Mouse (Mus musculus): ENCODE measurements at regions not wholly inside any gene's neighbourhood (a gene's known extent, or its start where the extent isn't known, plus 50 kb on each side); places are given as distances from the start of the nearest gene placed in this dataset.

DNA sequence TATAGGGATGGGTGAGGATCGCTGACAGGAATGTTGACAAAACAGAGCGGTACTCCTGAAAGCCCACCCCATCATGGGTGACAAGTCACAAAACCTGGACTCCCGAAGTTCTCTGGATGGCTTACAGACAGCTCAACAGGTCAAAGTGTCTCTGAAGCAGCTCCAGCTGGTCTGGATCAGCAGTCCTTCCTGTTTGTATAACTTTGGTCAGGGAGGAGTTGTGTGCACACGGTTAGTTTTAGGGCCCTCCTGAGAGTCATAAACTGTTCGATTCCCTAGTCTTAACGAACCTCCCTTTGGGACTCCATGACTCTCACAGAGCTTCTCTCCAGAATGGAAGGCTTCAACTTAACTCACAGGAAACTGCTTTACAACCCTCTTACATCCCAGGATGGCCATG lies 89.4 kb upstream of the Fstl4 start:
- no peak overlapping the region for H3K4me3 ChIP-seq (ENCODE audit: low read depth, low read length)
- DNase-seq (ENCODE audit: low spot score), result no peak
- WGBS, result 53% methylated on average over 6 of the region's 6 CpGs

GRCm38 (mm10) chr11:52678259-52678658 lies 86.2 kb upstream of the Fstl4 start:
- DNase-seq (ENCODE audit: low spot score), result no peak
- Histone ChIP-seq H3K4me3 (ENCODE audit: low read depth, low read length) (no peak overlapping the region), H3K36me3 (ENCODE audit: control insufficient read depth, insufficient read depth, low read length) (no peaks in the 10 kb centered on the region), H3K4me2 (replicated peaks; ENCODE audit: low read depth) (no peak overlapping the region), H3K9ac (ENCODE audit: low read length) (no peak overlapping the region), H3K9me3 (ENCODE audit: control insufficient read depth, low read length) (no peaks in the 10 kb centered on the region), H3K4me1 (replicated peaks; ENCODE audit: control insufficient read depth, insufficient read depth) (no peaks in the 10 kb centered on the region), H3K27me3 (ENCODE audit: control insufficient read depth, insufficient read depth, low read length) (no peaks in the 10 kb centered on the region), H3K27ac (replicated peaks) (no peak overlapping the region)
- TF ChIP-seq CTCF (IDR thresholded peaks at IDR 0.05; ENCODE audit: low read depth), result no peak
- ATAC-seq (ENCODE audit: low FRiP score, low TSS enrichment), result no peak
- 81% methylated on average over 4 of the region's 4 CpGs for WGBS

More for the DNA sequence above, 89.4 kb upstream of the Fstl4 start:
- no peak overlapping the region for H3K4me2 ChIP-seq (replicated peaks; ENCODE audit: low read depth)
- ATAC-seq (ENCODE audit: low FRiP score, low TSS enrichment), result no peak
- TF ChIP-seq EP300 (optimal IDR thresholded peaks at IDR 0.05), result no peak
- TF ChIP-seq CTCF (IDR thresholded peaks at IDR 0.05; ENCODE audit: low read depth), result no peak
- no peaks in the 10 kb centered on the region for H3K27me3 ChIP-seq (ENCODE audit: control insufficient read depth, insufficient read depth, low read length)
- H3K9me3 ChIP-seq (ENCODE audit: control insufficient read depth, low read length), result no peaks in the 10 kb centered on the region
- H3K27ac ChIP-seq (replicated peaks), result no peak overlapping the region
- H3K9ac ChIP-seq (ENCODE audit: low read length), result no peak overlapping the region
- H3K4me1 ChIP-seq (replicated peaks; ENCODE audit: control insufficient read depth, insufficient read depth), result no peaks in the 10 kb centered on the region
- no peaks in the 10 kb centered on the region for H3K36me3 ChIP-seq (ENCODE audit: control insufficient read depth, insufficient read depth, low read length)

GRCm38 (mm10) chr11:52685436-52685835 lies 79.0 kb upstream of the Fstl4 start:
- no peaks in the 10 kb centered on the region for H3K4me1 ChIP-seq (replicated peaks; ENCODE audit: control insufficient read depth, insufficient read depth)
- H3K9me3 ChIP-seq (ENCODE audit: control insufficient read depth, low read length), result no peaks in the 10 kb centered on the region
- H3K27me3 ChIP-seq (ENCODE audit: control insufficient read depth, insufficient read depth, low read length), result no peaks in the 10 kb centered on the region
- no peak overlapping the region for H3K4me3 ChIP-seq (ENCODE audit: low read depth, low read length)
- WGBS, result 86% methylated on average over 2 of the region's 2 CpGs
- no peak overlapping the region for H3K27ac ChIP-seq (replicated peaks)
- no peak for DNase-seq (ENCODE audit: low spot score)
- no peak overlapping the region for H3K9ac ChIP-seq (ENCODE audit: low read length)
- no peak for ATAC-seq (ENCODE audit: low FRiP score, low TSS enrichment)
- H3K36me3 ChIP-seq (ENCODE audit: control insufficient read depth, insufficient read depth, low read length), result no peaks in the 10 kb centered on the region
- H3K4me2 ChIP-seq (replicated peaks; ENCODE audit: low read depth), result no peak overlapping the region
- TF ChIP-seq CTCF (IDR thresholded peaks at IDR 0.05; ENCODE audit: low read depth) (no peak), EP300 (optimal IDR thresholded peaks at IDR 0.05) (no peak)

- H3K4me2 ChIP-seq (replicated peaks; ENCODE audit: low read depth), result no peak overlapping the region
- no peak overlapping the region for H3K4me3 ChIP-seq (ENCODE audit: low read depth, low read length)
- H3K9ac ChIP-seq (ENCODE audit: low read length), result no peak overlapping the region
- H3K4me1 ChIP-seq (replicated peaks; ENCODE audit: control insufficient read depth, insufficient read depth), result no peaks in the 10 kb centered on the region
- H3K27me3 ChIP-seq (ENCODE audit: control insufficient read depth, insufficient read depth, low read length), result no peaks in the 10 kb centered on the region
- no peak for ATAC-seq (ENCODE audit: low FRiP score, low TSS enrichment)
- DNase-seq (ENCODE audit: low spot score), result no peak
- no peaks in the 10 kb centered on the region for H3K36me3 ChIP-seq (ENCODE audit: control insufficient read depth, insufficient read depth, low read length)
- no peaks in the 10 kb centered on the region for H3K9me3 ChIP-seq (ENCODE audit: control insufficient read depth, low read length)
- no peak for TF ChIP-seq EP300 (optimal IDR thresholded peaks at IDR 0.05)
- no peak for TF ChIP-seq CTCF (IDR thresholded peaks at IDR 0.05; ENCODE audit: low read depth)
- 64% methylated on average over 3 of the region's 3 CpGs for whole genome bisulfite sequencing
- no peak overlapping the region for H3K27ac ChIP-seq (replicated peaks)
Observed at GRCm38 (mm10) chr11:52692701-52693100, 71.7 kb upstream of the Fstl4 start.

GRCm38 (mm10) chr11:52701682-52702081 lies 62.8 kb upstream of the Fstl4 start:
- 81% methylated on average over 10 of the region's 10 CpGs for WGBS
- no peak for DNase-seq (ENCODE audit: low spot score)
- Histone ChIP-seq H3K27me3 (ENCODE audit: control insufficient read depth, insufficient read depth, low read length) (no peaks in the 10 kb centered on the region), H3K36me3 (ENCODE audit: control insufficient read depth, insufficient read depth, low read length) (no peaks in the 10 kb centered on the region), H3K9me3 (ENCODE audit: control insufficient read depth, low read length) (no peaks in the 10 kb centered on the region), H3K4me2 (replicated peaks; ENCODE audit: low read depth) (no peak overlapping the region), H3K27ac (replicated peaks) (no peak overlapping the region), H3K4me3 (ENCODE audit: low read depth, low read length) (no peak overlapping the region), H3K9ac (ENCODE audit: low read length) (no peak overlapping the region), H3K4me1 (replicated peaks; ENCODE audit: control insufficient read depth, insufficient read depth) (no peaks in the 10 kb centered on the region)
- TF ChIP-seq CTCF (IDR thresholded peaks at IDR 0.05; ENCODE audit: low read depth), result no peak
- TF ChIP-seq EP300 (optimal IDR thresholded peaks at IDR 0.05), result no peak
- no peak for ATAC-seq (ENCODE audit: low FRiP score, low TSS enrichment)

- ATAC-seq (ENCODE audit: low FRiP score, low TSS enrichment) (no peak), DNase-seq (ENCODE audit: low spot score) (no peak)
- WGBS, result 83% methylated on average over 4 of the region's 4 CpGs
- Histone ChIP-seq H3K4me3 (ENCODE audit: low read depth, low read length) (no peak overlapping the region), H3K9ac (ENCODE audit: low read length) (no peak overlapping the region), H3K9me3 (ENCODE audit: control insufficient read depth, low read length) (no peaks in the 10 kb centered on the region), H3K4me2 (replicated peaks; ENCODE audit: low read depth) (no peak overlapping the region), H3K27me3 (ENCODE audit: control insufficient read depth, insufficient read depth, low read length) (no peaks in the 10 kb centered on the region), H3K4me1 (replicated peaks; ENCODE audit: control insufficient read depth, insufficient read depth) (no peaks in the 10 kb centered on the region), H3K27ac (replicated peaks) (no peak overlapping the region), H3K36me3 (ENCODE audit: control insufficient read depth, insufficient read depth, low read length) (no peaks in the 10 kb centered on the region)
- TF ChIP-seq EP300 (optimal IDR thresholded peaks at IDR 0.05) (no peak), CTCF (IDR thresholded peaks at IDR 0.05; ENCODE audit: low read depth) (no peak)
Observed at GRCm38 (mm10) chr11:52703391-52703790, 61.0 kb upstream of the Fstl4 start.

All from stomach, postnatal 0 days (tissue).